Mouse (Mus musculus) midbrain, embryonic 11.5 days (tissue): Measurements from ENCODE around the gene Inpp5k. TPM values are rescaled to one million over a fixed set of nuclear protein-coding genes. Genes with fewer than 3 reads are reported as not detected.
"Not testable (repeated sequence)": the region's sequence is repeated elsewhere in the genome, so short reads cannot be mapped to it uniquely, and the experiment has no call there.

Experiments used
- ATAC-seq: fragments of 200-750 bp; cut with Nextera tagmentation; 2 replicates; pipeline ENCODE4 v1.8.0; 2017; ENCODE audit warnings: moderate TSS enrichment, moderate library complexity; ENCODE audit not compliant: low FRiP score
- DNase-seq: peaks from one replicate; pipeline ENCODE4 v3.0.0; 2015; ENCODE audit warnings: low spot score; ENCODE audit errors: missing footprints
- H3K27ac ChIP-seq: fragments of 300-500 bp; sonication (generic); 2 replicates; pipeline ENCODE4 v1.5.1; 2014; ENCODE audit warnings: low read depth, low read length
- H3K27me3 ChIP-seq: fragments of 300-500 bp; sonication (generic); 2 replicates; pipeline ENCODE4 v1.6.1; 2014; ENCODE audit warnings: mild to moderate bottlenecking, low read length, moderate library complexity, mixed read lengths; ENCODE audit not compliant: control insufficient read depth, insufficient read depth
- H3K36me3 ChIP-seq: fragments of 300-500 bp; sonication (generic); 2 replicates; pipeline ENCODE4 v1.6.1; 2014; ENCODE audit warnings: mild to moderate bottlenecking, low read length, moderate library complexity, mixed read lengths; ENCODE audit not compliant: control insufficient read depth, insufficient read depth
- H3K4me1 ChIP-seq: fragments of 300-500 bp; sonication (generic); 2 replicates; pipeline ENCODE4 v1.6.1; 2014; ENCODE audit warnings: low read length; ENCODE audit not compliant: control insufficient read depth, insufficient read depth
- H3K4me2 ChIP-seq: fragments of 300-500 bp; sonication (generic); 2 replicates; pipeline ENCODE4 v1.6.1; 2014; ENCODE audit warnings: mild to moderate bottlenecking, moderate library complexity
- H3K4me3 ChIP-seq: fragments of 300-500 bp; sonication (generic); 2 replicates; pipeline ENCODE4 v1.5.1; 2014; ENCODE audit warnings: low read depth, low read length
- H3K9ac ChIP-seq: fragments of 300-500 bp; sonication (generic); 2 replicates; pipeline ENCODE4 v1.6.1; 2014; ENCODE audit warnings: low read length
- H3K9me3 ChIP-seq: fragments of 300-500 bp; sonication (generic); 2 replicates; pipeline ENCODE4 v1.6.1; 2016; ENCODE audit warnings: low read length; ENCODE audit not compliant: control insufficient read depth
- WGBS: fragments of 180-500 bp; shearing (Covaris S2); extraction: QIAGEN DNeasy Blood & Tissue Kit; methylation state at CpG from one replicate; pipeline ENCODE4 v1.1.7; 2014; 5-methylcytosine and 5-hydroxymethylcytosine counted together
- polyA plus RNA-seq: library from polyadenylated mRNA; unstranded; fragments of >200 nt; fragmentation: Nextera tagmentation; extraction: Ambion mirVana; gene quantifications from 2 replicates; pipeline ENCODE4 v1.2.1, GENCODE M21; 2014

The Inpp5k gene
- polyA plus RNA-seq, 1 experiment from 2014 or later, result 25.6 TPM

DNA sequence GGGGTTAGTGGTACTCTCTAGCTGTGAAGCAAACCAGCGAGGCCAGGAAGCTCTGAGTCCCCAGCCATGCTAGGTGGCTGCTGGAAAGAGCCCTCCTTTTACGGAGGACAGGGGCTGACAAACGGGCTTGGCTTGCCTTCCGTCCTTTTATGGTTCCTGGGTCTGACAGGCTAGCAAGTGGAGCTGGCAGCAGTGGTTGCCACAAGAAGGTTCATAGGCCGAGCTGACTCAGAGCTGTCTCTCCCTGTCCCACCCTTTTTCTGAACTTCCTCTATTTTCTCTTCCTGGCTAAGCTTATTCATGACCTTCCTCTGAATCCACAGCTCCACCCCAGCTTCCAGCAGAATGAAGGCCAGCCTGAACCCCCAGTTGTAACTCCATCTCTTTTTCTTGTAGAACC is 38.2 kb upstream of the Inpp5k start:
- ATAC-seq (no peak), DNase-seq (no peak)
- H3K36me3 ChIP-seq, result no peaks in the 10 kb centered on the region; the same call in 1 of the 2 replicates
- no peaks in the 10 kb centered on the region for H3K27me3 ChIP-seq
- WGBS, result 89% methylated on average over 5 of the region's 5 CpGs
- no peak overlapping the region for H3K4me3 ChIP-seq
- H3K4me1 ChIP-seq, result peaks cover 11% of the 10 kb centered on the region
- no peaks in the 10 kb centered on the region for H3K9me3 ChIP-seq
- no peak overlapping the region for H3K27ac ChIP-seq
- no peak overlapping the region for H3K9ac ChIP-seq
- no peak overlapping the region for H3K4me2 ChIP-seq

DNA sequence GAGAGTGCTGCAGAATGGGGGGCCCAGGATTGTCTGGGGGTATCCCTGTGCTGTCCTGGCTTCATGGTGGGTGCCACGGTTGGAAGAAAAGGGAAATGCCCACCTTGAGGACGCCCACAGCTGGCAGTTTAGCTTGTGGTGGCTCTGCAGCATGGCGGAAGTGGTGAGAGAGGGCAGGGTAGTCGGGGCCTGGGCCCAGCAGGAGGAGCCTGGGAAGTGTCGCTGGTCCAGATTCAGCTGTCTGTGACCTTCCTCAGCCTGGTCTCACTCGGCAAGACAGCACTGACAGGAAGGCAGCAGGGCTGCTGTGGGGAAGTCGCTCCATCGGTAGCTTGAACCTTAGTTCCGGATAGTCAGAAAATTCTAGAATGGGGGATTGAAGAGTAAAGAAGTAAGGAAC is 36.4 kb upstream of the Inpp5k start:
- peaks cover 1% of the 10 kb centered on the region for H3K4me1 ChIP-seq
- no peak for DNase-seq
- no peaks in the 10 kb centered on the region for H3K27me3 ChIP-seq
- H3K9ac ChIP-seq, result no peak overlapping the region
- WGBS, result 87% methylated on average over 9 of the region's 9 CpGs
- peaks cover 2% of the 10 kb centered on the region for H3K36me3 ChIP-seq
- H3K4me2 ChIP-seq, result no peak overlapping the region
- H3K27ac ChIP-seq, result no peak overlapping the region
- no peaks in the 10 kb centered on the region for H3K9me3 ChIP-seq
- H3K4me3 ChIP-seq, result no peak overlapping the region
- ATAC-seq, result no peak

DNA sequence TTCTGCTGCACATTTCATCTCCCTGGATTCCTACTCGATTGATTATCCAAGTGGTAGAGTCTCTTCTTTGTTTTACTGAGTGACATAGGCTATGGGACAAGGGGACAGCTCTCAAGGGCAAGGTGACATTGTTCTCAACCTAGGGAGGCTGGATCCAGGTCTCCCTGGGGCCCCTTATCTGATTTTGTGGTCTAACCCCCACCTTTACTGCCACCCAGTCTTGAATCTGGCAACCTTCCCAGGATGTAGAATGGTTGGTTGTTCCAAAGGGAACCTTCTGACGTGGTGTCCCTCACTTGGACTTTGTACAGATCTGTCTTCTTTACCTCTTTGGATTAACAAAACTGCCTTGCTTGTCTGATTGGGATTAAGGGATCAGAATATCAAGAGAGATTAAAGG is 35.4 kb upstream of the Inpp5k start:
- no peak for DNase-seq
- Histone ChIP-seq H3K4me2 (no peak overlapping the region), H3K36me3 (peaks cover 2% of the 10 kb centered on the region), H3K27me3 (no peaks in the 10 kb centered on the region), H3K9me3 (no peaks in the 10 kb centered on the region), H3K27ac (no peak overlapping the region), H3K4me3 (no peak overlapping the region), H3K9ac (no peak overlapping the region), H3K4me1 (no peaks in the 10 kb centered on the region)
- no peak for ATAC-seq
- 60% methylated on average over 2 of the region's 2 CpGs for WGBS

DNA sequence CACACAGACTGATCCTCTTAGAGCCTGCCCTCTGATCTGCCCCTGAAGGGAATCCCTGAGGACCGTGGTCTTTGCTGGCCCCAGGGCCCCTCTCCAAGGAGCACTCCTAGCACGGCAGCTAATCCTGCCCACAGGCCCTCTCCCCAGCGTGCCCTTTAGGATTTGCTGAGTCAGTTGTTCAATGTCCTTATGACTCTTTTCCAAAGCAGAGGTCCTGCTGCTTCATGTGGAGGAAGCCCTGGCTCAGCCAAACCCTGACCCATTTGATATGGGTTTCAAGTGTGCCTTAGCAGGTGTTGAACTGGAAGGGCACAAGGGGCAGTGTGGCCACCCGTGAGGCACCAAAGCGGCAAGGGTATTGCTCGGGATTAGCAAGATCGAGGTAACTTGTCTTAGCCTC is 35.0 kb upstream of the Inpp5k start:
- H3K4me1 ChIP-seq, result no peaks in the 10 kb centered on the region
- ATAC-seq, result no peak
- 51% methylated on average over 7 of the region's 7 CpGs for WGBS
- no peaks in the 10 kb centered on the region for H3K27me3 ChIP-seq
- H3K4me2 ChIP-seq, result no peak overlapping the region
- H3K4me3 ChIP-seq, result no peak overlapping the region
- H3K9ac ChIP-seq, result no peak overlapping the region
- H3K9me3 ChIP-seq, result no peaks in the 10 kb centered on the region
- DNase-seq, result no peak
- H3K36me3 ChIP-seq, result peaks cover 2% of the 10 kb centered on the region
- no peak overlapping the region for H3K27ac ChIP-seq

DNA sequence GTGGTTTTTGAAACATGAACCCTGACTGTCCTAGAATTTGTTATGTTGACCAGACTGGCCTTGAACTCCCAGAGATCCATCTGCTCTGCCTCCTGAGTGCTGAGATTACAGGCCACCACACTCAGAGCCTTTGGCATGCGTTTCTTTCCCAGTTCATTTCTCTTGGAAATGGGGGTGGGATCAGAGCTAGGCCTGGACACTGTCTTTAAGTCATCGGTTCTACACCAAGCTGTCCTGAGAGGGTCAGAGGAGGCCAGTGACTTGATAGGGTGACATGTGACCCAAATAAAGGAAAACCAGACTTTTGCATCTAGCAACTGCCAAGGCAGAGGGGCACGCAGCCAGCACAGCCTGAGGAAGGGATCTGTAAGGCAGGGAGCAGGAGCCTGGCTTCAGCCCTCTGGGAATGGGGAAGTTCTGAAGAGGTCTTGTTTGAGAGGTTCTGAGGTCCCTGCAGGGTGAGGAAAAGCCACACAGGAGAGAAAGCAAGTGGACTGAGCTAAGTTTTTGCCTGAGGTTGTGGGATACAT is 34.0 kb upstream of the Inpp5k start:
- H3K9ac ChIP-seq, result no peak overlapping the region
- 91% methylated on average over 3 of the region's 3 CpGs for WGBS
- no peaks in the 10 kb centered on the region for H3K4me1 ChIP-seq

DNA sequence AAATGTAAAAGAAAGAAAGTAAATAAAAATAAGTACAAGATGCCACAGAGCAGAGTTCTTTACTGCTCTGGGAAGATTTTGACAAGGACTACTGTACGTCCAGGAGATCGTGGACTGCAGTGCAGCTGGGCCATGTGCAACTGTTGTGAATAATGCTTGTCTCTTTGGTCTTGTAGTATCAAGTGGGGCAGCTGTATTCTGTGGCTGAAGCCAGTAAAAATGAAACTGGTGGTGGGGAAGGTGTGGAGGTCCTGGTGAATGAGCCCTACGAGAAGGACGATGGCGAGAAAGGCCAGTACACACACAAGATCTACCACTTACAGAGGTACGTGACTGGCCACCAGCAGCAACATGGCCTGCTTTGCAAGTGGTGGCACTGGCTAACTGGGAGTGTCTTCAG is 32.8 kb upstream of the Inpp5k start:
- H3K4me1 ChIP-seq, result no peaks in the 10 kb centered on the region
- H3K9me3 ChIP-seq, result no peaks in the 10 kb centered on the region
- ATAC-seq (no peak), DNase-seq (no peak)
- no peaks in the 10 kb centered on the region for H3K27me3 ChIP-seq
- H3K27ac ChIP-seq, result no peak overlapping the region
- no peak overlapping the region for H3K9ac ChIP-seq
- peaks cover 8% of the 10 kb centered on the region for H3K36me3 ChIP-seq
- no peak overlapping the region for H3K4me2 ChIP-seq
- no peak overlapping the region for H3K4me3 ChIP-seq
- 94% methylated on average over 6 of the region's 6 CpGs for WGBS

More for the DNA sequence above, 34.0 kb upstream of the Inpp5k start:
- Histone ChIP-seq H3K4me3 (no peak overlapping the region), H3K27me3 (no peaks in the 10 kb centered on the region), H3K27ac (no peak overlapping the region), H3K9me3 (no peaks in the 10 kb centered on the region), H3K4me2 (no peak overlapping the region), H3K36me3 (peaks cover 8% of the 10 kb centered on the region)
- no peak for ATAC-seq
- no peak for DNase-seq

DNA sequence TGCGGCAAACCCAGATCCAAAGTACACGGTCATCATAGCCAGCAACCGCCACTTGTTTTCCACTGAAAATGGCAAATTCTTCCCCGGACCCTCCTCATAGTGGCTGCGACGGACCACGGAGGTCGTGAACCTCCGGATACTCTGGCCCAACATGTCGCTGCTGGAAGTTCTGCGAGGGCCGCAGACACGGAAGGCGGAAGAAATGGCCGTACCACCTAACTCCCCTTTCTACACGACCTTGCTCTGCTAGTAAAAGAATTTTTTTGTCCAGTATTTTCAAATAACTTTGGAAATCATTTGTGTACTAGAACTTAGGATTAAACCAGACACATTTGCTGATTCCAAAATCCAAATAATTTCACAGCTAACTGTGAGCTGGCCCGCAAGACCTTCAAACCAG is 31.0 kb upstream of the Inpp5k start:
- 93% methylated on average over 16 of the region's 17 CpGs for WGBS
- H3K9me3 ChIP-seq, H3K36me3 ChIP-seq, H3K4me1 ChIP-seq, H3K27me3 ChIP-seq, H3K27ac ChIP-seq, ATAC-seq, H3K4me3 ChIP-seq, H3K9ac ChIP-seq, DNase-seq, H3K4me2 ChIP-seq: not testable (repeated sequence)

DNA sequence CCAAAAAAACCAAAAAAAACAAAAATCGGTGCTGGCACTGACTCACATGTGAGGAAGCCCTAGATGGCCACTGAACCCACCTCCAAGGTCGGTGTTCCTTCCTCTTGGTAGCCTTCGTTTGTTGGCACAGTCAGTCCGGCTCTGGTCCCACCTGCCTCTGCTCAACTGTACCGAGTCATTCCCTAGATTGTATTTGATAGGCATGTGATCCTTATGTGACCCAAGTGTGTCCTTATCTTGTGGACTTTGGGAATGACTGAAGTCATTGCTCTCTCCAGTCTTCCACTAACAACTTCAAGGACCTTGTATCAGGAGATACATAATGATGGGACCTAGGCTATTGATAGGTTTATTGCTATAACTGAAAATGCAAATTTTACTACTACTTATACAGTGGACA is 26.0 kb upstream of the Inpp5k start:
- Histone ChIP-seq H3K36me3 (peaks cover 8% of the 10 kb centered on the region), H3K27me3 (no peaks in the 10 kb centered on the region), H3K4me3 (no peak overlapping the region), H3K4me2 (no peak overlapping the region), H3K27ac (no peak overlapping the region), H3K9me3 (no peaks in the 10 kb centered on the region), H3K4me1 (no peaks in the 10 kb centered on the region), H3K9ac (no peak overlapping the region)
- no peak for DNase-seq
- WGBS, result 92% methylated on average over 5 of the region's 5 CpGs
- no peak for ATAC-seq

DNA sequence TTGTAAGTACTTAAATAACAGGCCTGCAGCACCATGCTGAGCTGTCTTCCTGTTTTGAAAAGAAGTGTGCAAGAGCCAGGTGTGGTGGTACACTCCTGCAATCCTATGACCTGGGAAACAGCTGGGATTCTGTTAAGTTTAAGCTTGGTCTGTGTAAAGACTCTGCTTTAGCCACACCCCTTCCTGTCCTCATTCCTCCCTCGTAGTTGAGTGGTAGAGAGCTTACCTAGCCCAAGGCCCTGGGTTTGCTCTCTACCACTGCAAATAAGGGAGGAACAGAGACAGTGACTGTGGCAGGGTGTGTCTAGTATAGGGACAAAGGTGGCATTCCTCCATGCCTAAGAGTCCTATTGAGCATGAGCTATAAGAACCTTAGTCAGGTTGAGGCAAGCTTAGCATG is 25.5 kb upstream of the Inpp5k start:
- Histone ChIP-seq H3K9me3 (no peaks in the 10 kb centered on the region), H3K36me3 (peaks cover 10% of the 10 kb centered on the region), H3K4me1 (no peaks in the 10 kb centered on the region), H3K27ac (no peak overlapping the region), H3K27me3 (no peaks in the 10 kb centered on the region), H3K4me2 (no peak overlapping the region), H3K4me3 (no peak overlapping the region), H3K9ac (no peak overlapping the region)
- DNase-seq (no peak), ATAC-seq (no peak)
- 74% methylated on average over 1 of the region's 1 CpGs for WGBS

DNA sequence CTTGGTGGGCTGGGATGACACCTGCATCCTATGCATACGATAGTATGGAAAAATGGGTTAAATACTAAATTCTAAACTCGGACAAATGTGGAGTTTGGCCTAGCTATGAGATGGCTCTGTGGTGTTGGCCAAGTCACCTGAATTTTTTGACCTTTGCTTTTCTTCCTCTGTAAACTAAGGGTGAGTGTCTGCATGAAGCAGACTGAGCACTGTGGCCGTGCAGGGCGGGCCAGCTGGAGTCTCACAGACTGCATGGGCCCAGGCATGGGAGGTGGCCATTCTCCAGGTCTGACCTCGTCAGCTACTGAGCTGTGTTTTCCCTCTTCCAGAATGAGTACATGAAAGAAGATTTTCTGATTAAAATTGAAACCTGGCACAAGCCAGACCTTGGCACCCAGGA is 22.0 kb upstream of the Inpp5k start:
- no peak overlapping the region for H3K9ac ChIP-seq
- H3K9me3 ChIP-seq, result no peaks in the 10 kb centered on the region
- no peak for DNase-seq
- H3K27me3 ChIP-seq, result no peaks in the 10 kb centered on the region
- WGBS, result 87% methylated on average over 5 of the region's 5 CpGs
- no peak overlapping the region for H3K27ac ChIP-seq
- H3K4me3 ChIP-seq, result no peak overlapping the region
- peaks cover 4% of the 10 kb centered on the region for H3K36me3 ChIP-seq
- H3K4me2 ChIP-seq, result no peak overlapping the region
- no peaks in the 10 kb centered on the region for H3K4me1 ChIP-seq
- ATAC-seq, result no peak
